Mouse (Mus musculus) forebrain, embryonic 12.5 days (tissue): ENCODE measurements at regions not wholly inside any gene's neighbourhood (a gene's known extent, or its start where the extent isn't known, plus 50 kb on each side); places are given as distances from the start of the nearest gene placed in this dataset.

Experiments
- ATAC-seq: fragments of 200-750 bp; cut with Nextera tagmentation; 2 replicates; pipeline ENCODE4 v1.8.0; 2017; ENCODE audit warnings: moderate TSS enrichment; ENCODE audit not compliant: low FRiP score
- H3K27ac ChIP-seq: fragments of 300-500 bp; sonication (generic); 2 replicates; pipeline ENCODE4 v1.5.1; 2016; ENCODE audit warnings: mild to moderate bottlenecking
- H3K27me3 ChIP-seq: fragments of 300-500 bp; sonication (generic); 2 replicates; pipeline ENCODE4 v1.6.1; 2016; ENCODE audit warnings: mild to moderate bottlenecking
- H3K36me3 ChIP-seq: fragments of 300-500 bp; sonication (generic); replicated peaks from 2 replicates; pipeline ENCODE4 v1.6.1; 2016; ENCODE audit warnings: mild to moderate bottlenecking
- H3K4me1 ChIP-seq: fragments of 300-500 bp; sonication (generic); 2 replicates; pipeline ENCODE4 v1.6.1; 2016
- H3K4me2 ChIP-seq: fragments of 300-500 bp; sonication (generic); 2 replicates; pipeline ENCODE4 v1.6.1; 2016; ENCODE audit warnings: mild to moderate bottlenecking, moderate library complexity
- H3K4me3 ChIP-seq: fragments of 300-500 bp; sonication (generic); replicated peaks from 2 replicates; pipeline ENCODE4 v1.5.1; 2016; ENCODE audit warnings: mild to moderate bottlenecking
- H3K9ac ChIP-seq: fragments of 300-500 bp; sonication (generic); 2 replicates; pipeline ENCODE4 v1.6.1; 2016; ENCODE audit warnings: mild to moderate bottlenecking
- H3K9me3 ChIP-seq: fragments of 300-500 bp; sonication (generic); 2 replicates; pipeline ENCODE4 v1.6.1; 2016
- WGBS: fragments of 180-500 bp; shearing (Covaris S2); methylation state at CpG from one replicate; pipeline ENCODE4 v1.1.7; 2016; 5-methylcytosine and 5-hydroxymethylcytosine counted together

DNA sequence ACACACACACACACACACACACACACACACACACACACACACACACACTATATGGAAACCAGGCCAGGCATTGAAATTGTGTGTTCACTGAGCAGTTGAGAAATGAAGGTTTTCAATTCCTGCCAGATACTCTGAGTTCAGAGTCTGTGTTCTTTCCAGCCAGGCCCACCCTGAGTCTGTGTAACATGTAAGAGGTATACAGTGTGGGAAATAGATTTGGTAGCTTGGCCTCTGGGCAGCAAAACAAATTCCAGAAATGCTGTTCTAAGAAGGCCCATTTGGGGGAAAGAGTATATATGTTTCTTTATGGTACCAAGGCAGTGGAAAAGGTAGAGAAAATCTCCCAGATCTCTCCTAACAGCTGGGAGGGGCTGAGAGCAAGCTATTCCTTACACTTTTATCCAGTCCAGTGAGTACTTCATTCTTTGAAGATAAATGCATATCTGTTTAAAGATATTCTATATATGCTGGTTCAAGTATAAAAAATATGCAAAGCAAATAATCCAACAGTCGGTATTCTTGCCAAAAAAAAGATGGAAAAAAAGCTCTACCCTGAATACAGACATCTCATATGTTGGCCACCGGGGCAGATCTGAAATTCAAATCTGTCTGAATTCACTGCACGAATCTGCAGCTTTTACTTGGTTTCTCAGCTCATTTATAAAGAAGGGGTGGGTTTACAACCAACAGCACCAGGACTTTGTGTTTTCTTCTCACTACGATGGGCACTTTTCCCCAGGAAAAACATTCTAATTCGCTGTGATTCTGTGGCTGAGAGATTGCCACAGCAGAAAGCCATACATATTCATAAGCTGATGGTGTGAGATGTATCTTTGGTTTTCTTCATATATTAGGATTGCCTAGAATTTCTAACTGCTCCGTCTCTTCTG lies 252.3 kb downstream of the Ccdc91 start:
- Histone ChIP-seq H3K9ac (no peak overlapping the region), H3K4me3 (no peak overlapping the region), H3K36me3 (no peaks in the 10 kb centered on the region), H3K4me1 (no peaks in the 10 kb centered on the region), H3K9me3 (no peaks in the 10 kb centered on the region), H3K27me3 (no peaks in the 10 kb centered on the region), H3K4me2 (no peak overlapping the region), H3K27ac (no peak overlapping the region)
- WGBS, result 77% methylated on average over 6 of the region's 6 CpGs
- ATAC-seq, result no peak

DNA sequence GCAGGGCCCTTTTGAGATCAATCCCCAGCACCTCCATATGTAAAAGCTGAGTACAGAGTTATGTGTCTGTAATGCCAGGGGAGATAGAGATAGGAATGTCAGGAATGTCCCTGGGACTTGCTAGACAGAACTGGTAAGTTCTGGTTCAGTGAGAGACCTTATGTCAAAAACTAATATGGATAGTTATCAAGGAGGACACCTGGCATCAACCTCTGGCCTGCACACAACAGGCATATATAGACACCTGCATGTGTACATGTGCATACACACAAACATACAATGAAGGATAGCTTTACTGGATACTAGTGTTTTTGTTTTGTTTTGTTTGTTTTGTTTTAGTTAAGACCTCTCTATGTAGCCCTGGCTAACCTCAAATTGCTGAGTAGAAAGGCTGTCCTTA lies 254.1 kb downstream of the Ccdc91 start:
- Histone ChIP-seq H3K9ac (no peak overlapping the region), H3K4me2 (no peak overlapping the region)

DNA sequence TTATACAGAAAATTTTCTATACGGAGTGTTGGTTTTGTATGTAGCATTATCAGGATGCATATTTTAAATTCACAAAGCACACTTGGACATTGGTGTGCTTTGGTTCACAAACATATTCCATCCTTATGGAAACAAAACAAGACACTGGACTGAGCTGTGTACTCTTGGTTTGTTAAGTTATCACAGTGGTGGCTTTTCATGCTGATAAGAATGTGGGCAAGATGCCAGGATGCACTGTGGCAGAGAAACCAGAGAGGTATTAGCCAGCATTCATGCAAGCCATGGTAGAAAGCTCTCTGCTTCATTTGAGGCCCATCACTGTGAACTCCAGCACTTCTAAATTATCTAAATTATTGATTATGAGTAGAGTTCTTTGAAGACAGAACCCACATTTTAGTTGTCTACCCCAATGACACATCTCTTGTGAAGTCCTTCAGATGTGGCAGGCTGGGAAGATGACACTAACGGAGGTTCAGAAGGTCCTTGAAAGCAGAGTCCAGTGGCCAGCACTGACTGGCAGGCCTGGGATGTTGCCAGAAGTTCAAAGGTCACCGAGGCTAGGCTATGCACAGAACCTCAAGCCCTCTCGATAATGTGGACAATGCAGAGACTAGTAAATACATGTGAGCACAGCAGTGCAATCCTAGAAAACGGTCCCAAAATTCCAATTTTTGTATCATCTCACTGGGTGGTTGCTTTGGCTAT lies 263.1 kb downstream of the Ccdc91 start:
- Histone ChIP-seq H3K27ac (no peak overlapping the region), H3K36me3 (no peaks in the 10 kb centered on the region), H3K4me2 (no peak overlapping the region), H3K9me3 (no peaks in the 10 kb centered on the region), H3K4me3 (no peak overlapping the region), H3K9ac (no peak overlapping the region), H3K27me3 (no peaks in the 10 kb centered on the region), H3K4me1 (no peaks in the 10 kb centered on the region)
- no peak for ATAC-seq
- 88% methylated on average over 5 of the region's 5 CpGs for WGBS

More for the DNA sequence above, 254.1 kb downstream of the Ccdc91 start:
- H3K4me3 ChIP-seq, result no peak overlapping the region
- H3K9me3 ChIP-seq, result no peaks in the 10 kb centered on the region
- ATAC-seq, result no peak
- no peaks in the 10 kb centered on the region for H3K4me1 ChIP-seq
- no peaks in the 10 kb centered on the region for H3K27me3 ChIP-seq
- no peak overlapping the region for H3K27ac ChIP-seq
- no peaks in the 10 kb centered on the region for H3K36me3 ChIP-seq

DNA sequence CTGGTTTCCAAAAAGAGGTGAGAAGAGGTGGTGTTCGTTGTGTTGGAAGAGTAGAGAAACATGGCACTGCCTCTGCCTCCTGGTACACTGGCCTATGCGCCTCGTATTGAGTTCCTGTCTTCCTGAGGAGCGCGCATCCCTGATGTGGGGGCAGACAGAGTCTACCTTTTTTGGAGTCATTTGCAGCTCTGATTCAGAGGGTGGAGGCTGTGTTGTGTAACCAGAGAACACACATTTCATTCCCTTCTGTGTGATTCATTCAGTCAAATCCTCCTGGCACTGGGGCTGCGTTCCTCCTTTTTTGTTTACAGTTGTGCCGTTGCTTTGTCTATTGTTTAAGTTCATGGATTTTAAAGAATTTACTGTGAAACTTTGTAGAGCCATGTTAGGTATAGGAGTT lies 265.8 kb downstream of the Ccdc91 start:
- Histone ChIP-seq H3K27me3 (no peaks in the 10 kb centered on the region), H3K9me3 (no peaks in the 10 kb centered on the region), H3K36me3 (no peaks in the 10 kb centered on the region), H3K4me1 (no peaks in the 10 kb centered on the region), H3K27ac (no peak overlapping the region), H3K9ac (no peak overlapping the region), H3K4me2 (no peak overlapping the region), H3K4me3 (no peak overlapping the region)
- 84% methylated on average over 7 of the region's 7 CpGs for WGBS
- no peak for ATAC-seq

DNA sequence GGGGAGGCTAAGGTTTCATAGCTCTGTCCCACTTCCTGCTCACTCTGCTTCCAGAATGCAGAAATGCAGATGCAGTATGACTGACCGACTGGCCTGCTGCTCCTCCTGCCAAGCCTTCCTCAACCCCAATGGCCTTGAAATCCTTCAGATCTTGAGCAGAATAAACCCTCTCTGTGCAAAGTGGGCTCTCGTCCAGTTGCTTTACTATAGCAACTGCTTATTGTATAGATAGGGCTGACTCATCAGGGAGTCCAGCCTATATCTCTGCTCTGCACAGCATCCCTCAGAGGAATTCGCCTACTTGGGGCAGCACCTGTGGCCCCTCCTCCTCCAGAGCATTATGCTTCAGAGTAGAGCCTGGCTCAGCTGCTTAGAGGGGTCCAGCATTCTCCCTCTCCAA lies 268.5 kb downstream of the Ccdc91 start:
- 66% methylated on average over 3 of the region's 3 CpGs for WGBS
- Histone ChIP-seq H3K4me1 (no peaks in the 10 kb centered on the region), H3K9me3 (no peaks in the 10 kb centered on the region), H3K4me2 (no peak overlapping the region), H3K36me3 (no peaks in the 10 kb centered on the region), H3K27ac (no peak overlapping the region), H3K27me3 (no peaks in the 10 kb centered on the region), H3K4me3 (no peak overlapping the region), H3K9ac (no peak overlapping the region)
- ATAC-seq, result no peak

DNA sequence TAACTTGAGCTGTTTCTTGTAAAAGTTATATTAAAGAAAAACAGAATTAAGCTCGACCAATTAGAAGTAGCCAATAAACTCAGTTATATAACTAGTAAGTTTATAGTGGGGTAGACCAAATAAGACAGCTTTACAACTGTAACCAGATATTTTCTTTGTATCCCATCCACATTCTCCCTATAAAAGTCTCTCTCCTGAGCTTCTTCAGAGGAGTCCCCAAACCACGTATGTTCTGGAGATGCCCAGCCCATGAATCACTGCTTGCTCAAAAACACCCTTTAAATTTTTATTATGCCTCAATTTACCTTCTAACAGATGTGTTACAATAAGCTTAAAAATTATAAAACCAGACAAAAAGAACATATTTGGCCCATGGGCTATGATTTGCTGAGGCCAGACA lies 270.1 kb downstream of the Ccdc91 start:
- Histone ChIP-seq H3K9me3 (no peaks in the 10 kb centered on the region), H3K4me1 (no peaks in the 10 kb centered on the region), H3K4me3 (no peak overlapping the region), H3K4me2 (no peak overlapping the region), H3K36me3 (no peaks in the 10 kb centered on the region), H3K27me3 (no peaks in the 10 kb centered on the region), H3K9ac (no peak overlapping the region), H3K27ac (no peak overlapping the region)
- WGBS, result 87% methylated on average over 2 of the region's 2 CpGs
- no peak for ATAC-seq

DNA sequence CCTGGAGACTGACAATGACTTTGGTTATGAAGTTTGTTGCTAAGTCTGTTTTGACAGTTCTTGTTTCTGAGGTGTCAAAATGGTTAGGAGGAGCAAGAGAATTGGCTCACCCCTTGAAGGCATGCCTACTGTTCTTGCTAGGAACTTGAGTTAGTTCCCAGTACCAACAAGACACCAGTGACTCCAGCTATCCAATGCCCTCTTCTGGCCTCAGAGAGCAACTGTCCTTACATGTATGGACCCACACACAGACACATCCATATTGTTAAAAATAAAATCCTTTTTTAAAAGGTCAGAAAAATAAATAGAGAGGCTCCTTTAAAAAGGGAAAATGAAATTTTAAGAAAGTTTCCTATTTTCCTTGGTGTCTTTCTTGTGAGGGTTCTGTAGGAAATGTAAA lies 272.3 kb downstream of the Ccdc91 start:
- no peaks in the 10 kb centered on the region for H3K9me3 ChIP-seq

DNA sequence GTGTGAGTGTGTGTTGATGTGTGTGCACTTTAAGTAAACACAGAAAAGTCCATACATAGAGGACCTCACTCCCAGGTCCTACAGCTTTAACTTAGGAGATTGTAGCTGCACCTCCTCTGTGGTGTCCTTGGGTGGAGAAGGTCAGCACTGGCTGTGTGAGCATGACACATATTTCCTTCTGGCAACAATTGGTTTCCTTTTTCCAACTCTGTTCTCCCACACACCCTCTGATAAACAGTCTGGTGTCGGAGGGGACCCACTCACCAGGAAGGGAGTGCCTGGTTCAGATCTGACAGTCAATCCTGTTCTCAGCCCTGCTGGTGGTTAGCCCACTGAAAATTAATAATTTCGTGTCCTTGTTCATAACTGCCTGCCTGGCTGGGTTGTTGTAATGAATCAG lies 276.7 kb downstream of the Ccdc91 start:
- H3K27me3 ChIP-seq, result no peaks in the 10 kb centered on the region
- 81% methylated on average over 2 of the region's 2 CpGs for WGBS
- H3K36me3 ChIP-seq, result no peaks in the 10 kb centered on the region
- H3K4me2 ChIP-seq, result no peak overlapping the region
- H3K9me3 ChIP-seq, result no peaks in the 10 kb centered on the region
- H3K27ac ChIP-seq, result no peak overlapping the region
- no peak overlapping the region for H3K9ac ChIP-seq
- H3K4me3 ChIP-seq, result no peak overlapping the region
- H3K4me1 ChIP-seq, result no peaks in the 10 kb centered on the region
- ATAC-seq, result no peak

More for the DNA sequence above, 272.3 kb downstream of the Ccdc91 start:
- H3K4me2 ChIP-seq, result no peak overlapping the region
- no peak overlapping the region for H3K4me3 ChIP-seq
- H3K36me3 ChIP-seq, result no peaks in the 10 kb centered on the region
- no peaks in the 10 kb centered on the region for H3K4me1 ChIP-seq
- H3K27me3 ChIP-seq, result no peaks in the 10 kb centered on the region
- no peak for ATAC-seq
- no peak overlapping the region for H3K27ac ChIP-seq
- no peak overlapping the region for H3K9ac ChIP-seq

DNA sequence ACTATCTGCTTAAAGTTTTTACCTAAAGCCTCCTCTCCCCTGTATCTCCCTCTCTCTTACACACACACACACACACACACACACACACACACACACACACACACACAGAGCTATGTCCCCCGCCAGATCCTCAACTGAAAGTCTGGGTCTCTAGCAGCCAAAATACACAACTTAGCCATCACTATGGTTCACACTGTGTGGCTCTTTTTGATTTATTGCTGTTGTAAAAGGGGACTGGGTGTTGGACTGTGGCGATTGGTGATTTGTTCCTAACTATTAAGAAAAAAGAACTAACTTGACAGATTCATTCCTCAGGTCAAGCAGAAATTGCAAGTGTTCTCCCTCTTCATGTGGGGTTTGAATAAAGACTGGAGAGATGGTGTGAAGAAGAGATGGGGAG lies 278.2 kb downstream of the Ccdc91 start:
- Histone ChIP-seq H3K9ac (no peak overlapping the region), H3K9me3 (no peaks in the 10 kb centered on the region), H3K36me3 (no peaks in the 10 kb centered on the region), H3K4me2 (no peak overlapping the region), H3K4me3 (no peak overlapping the region), H3K27ac (no peak overlapping the region), H3K27me3 (no peaks in the 10 kb centered on the region), H3K4me1 (no peaks in the 10 kb centered on the region)
- no peak for ATAC-seq
- 93% methylated on average over 2 of the region's 2 CpGs for WGBS

DNA sequence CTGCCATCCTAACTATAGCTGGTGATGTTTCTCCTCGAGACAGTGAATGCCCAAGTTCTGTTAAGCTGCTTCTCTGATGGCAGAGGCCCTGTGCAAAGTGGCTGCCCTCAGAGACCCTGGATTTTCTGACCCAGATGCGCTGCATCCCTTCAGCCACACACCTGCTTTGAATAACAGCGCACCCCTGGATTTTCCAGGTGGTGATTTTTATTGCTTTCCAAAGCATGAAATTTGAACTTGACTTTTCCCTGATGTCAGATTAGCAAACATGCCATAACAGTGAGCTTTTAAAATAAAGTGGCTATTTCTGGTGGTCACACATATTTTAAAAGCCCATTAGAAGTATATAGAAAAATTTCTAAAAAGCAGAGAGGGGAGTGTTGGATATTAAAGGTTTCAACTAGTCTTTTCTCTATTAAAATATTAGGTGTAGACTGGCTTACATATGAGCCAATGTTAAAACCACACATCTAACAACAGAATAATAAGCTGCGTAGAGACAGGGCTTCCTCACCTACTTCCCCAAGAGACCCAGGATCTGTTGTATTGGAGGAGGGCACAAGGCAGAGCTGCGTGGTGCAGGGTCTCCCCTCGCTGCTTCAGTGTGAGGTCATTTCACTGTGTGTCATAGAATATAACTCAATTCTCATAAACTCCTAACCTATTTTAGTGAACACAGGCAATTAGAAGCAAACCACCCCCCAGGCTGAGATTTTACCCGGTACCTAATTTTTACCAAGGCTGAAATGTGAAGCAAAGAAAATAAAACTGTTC lies 280.3 kb downstream of the Ccdc91 start:
- Histone ChIP-seq H3K4me3 (no peak overlapping the region), H3K27me3 (no peaks in the 10 kb centered on the region), H3K27ac (no peak overlapping the region), H3K4me1 (no peaks in the 10 kb centered on the region), H3K4me2 (no peak overlapping the region), H3K36me3 (no peaks in the 10 kb centered on the region), H3K9ac (no peak overlapping the region), H3K9me3 (no peaks in the 10 kb centered on the region)
- ATAC-seq, result no peak
- WGBS, result 82% methylated on average over 7 of the region's 7 CpGs

DNA sequence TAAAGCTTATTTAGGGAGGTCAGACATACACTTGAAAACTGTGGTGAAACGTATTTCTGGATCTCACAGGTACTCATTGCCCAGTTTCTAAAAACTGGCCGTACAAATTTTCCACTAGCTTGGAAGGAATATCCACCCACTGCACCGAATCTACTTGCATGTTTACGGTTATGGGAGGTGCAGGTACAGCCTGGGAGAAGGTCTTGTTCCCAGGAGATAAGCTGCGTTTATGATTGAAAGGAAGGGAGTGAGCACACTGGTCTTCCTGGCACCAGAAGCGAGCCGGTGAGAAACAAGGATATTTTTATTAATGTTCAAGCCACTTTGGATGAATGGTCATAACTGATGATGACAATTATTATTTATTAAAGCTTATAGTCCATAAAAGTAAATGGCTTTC lies 283.9 kb downstream of the Ccdc91 start:
- Histone ChIP-seq H3K27ac (no peak overlapping the region), H3K9me3 (no peaks in the 10 kb centered on the region), H3K4me2 (no peak overlapping the region), H3K27me3 (no peaks in the 10 kb centered on the region), H3K4me3 (no peak overlapping the region), H3K9ac (no peak overlapping the region), H3K4me1 (no peaks in the 10 kb centered on the region), H3K36me3 (no peaks in the 10 kb centered on the region)
- no peak for ATAC-seq
- 87% methylated on average over 7 of the region's 7 CpGs for WGBS

DNA sequence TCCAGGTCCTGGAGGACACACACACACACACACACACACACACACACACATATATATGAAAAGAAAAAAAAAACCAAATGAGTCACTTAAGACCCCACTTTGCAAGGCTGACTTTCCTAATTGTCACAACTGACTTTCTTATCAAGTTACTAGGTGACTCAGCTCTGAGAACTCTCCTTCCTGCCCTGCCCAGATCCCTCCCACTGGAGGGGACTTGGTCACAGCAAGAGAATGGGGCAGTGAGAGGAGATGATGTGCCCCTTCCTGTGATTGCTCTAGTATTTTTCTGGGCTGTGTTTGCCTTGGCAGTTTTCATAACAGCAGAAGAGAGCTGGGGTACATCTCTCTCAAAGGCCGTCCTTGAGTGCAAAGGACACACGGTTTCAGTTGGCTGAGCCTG lies 284.5 kb downstream of the Ccdc91 start:
- Histone ChIP-seq H3K4me1 (no peaks in the 10 kb centered on the region), H3K4me3 (no peak overlapping the region), H3K36me3 (no peaks in the 10 kb centered on the region), H3K9me3 (no peaks in the 10 kb centered on the region), H3K27ac (no peak overlapping the region), H3K9ac (no peak overlapping the region), H3K4me2 (no peak overlapping the region), H3K27me3 (no peaks in the 10 kb centered on the region)
- no peak for ATAC-seq
- 88% methylated on average over 2 of the region's 2 CpGs for WGBS
